Mouse (Mus musculus) embryo, embryonic 10 days (tissue): ENCODE results near the gene Prdm10.

ENCODE experiments used
- DNase-seq: peaks from one replicate; pipeline ENCODE4 v3.0.0-alpha.2; 2015; ENCODE audit warnings: low spot score

Prdm10 gene

GRCm38 (mm10) chr9:31280366-31281010, at the start of gene Prdm10:
TSS of gene Prdm10 (plus strand) at chr9:31280538.
- peak; percentile 98 for DNase-seq

- DNase-seq = no peak
Measured at GRCm38 (mm10) chr9:31235030-31235429, 45.3 kb upstream of the Prdm10 start.

- no peak for DNase-seq
Measured at GRCm38 (mm10) chr9:31235489-31235888, 44.8 kb upstream of the Prdm10 start.

- DNase-seq = no peak
Measured at GRCm38 (mm10) chr9:31236079-31236478, 44.3 kb upstream of the Prdm10 start.

GRCm38 (mm10) chr9:31238526-31238925, 41.8 kb upstream of the Prdm10 start:
- no peak for DNase-seq

GRCm38 (mm10) chr9:31239551-31239950, 40.8 kb upstream of the Prdm10 start:
- no peak for DNase-seq

- DNase-seq = no peak
Measured at GRCm38 (mm10) chr9:31240522-31241207, 39.7 kb upstream of the Prdm10 start.

- DNase-seq = no peak
Measured at GRCm38 (mm10) chr9:31241208-31241699, 39.1 kb upstream of the Prdm10 start.

- no peak for DNase-seq
Measured at GRCm38 (mm10) chr9:31243306-31243938, 36.9 kb upstream of the Prdm10 start.

- no peak for DNase-seq
Measured at GRCm38 (mm10) chr9:31243939-31244333, 36.4 kb upstream of the Prdm10 start.

- DNase-seq = no peak
Measured at GRCm38 (mm10) chr9:31245006-31245405, 35.3 kb upstream of the Prdm10 start.

- DNase-seq = no peak
Measured at GRCm38 (mm10) chr9:31246421-31246820, 33.9 kb upstream of the Prdm10 start.

GRCm38 (mm10) chr9:31247447-31248220, 32.7 kb upstream of the Prdm10 start:
- DNase-seq = no peak

- DNase-seq = peak; percentile 28
Measured at GRCm38 (mm10) chr9:31252182-31252799, 28.0 kb upstream of the Prdm10 start.

- peak; percentile 62 for DNase-seq
Measured at GRCm38 (mm10) chr9:31253311-31253734, 27.0 kb upstream of the Prdm10 start.

- DNase-seq = no peak
Measured at GRCm38 (mm10) chr9:31253866-31254696, 26.3 kb upstream of the Prdm10 start.

GRCm38 (mm10) chr9:31254697-31255004, 25.7 kb upstream of the Prdm10 start:
- DNase-seq = no peak

- DNase-seq = no peak
Measured at GRCm38 (mm10) chr9:31255953-31256352, 24.4 kb upstream of the Prdm10 start.

GRCm38 (mm10) chr9:31258237-31258636, 22.1 kb upstream of the Prdm10 start:
- DNase-seq = no peak

GRCm38 (mm10) chr9:31260219-31260618, 20.1 kb upstream of the Prdm10 start:
- DNase-seq = no peak
